Mouse (Mus musculus) CD4-positive naive resting alpha-beta T cell, adult 57 days (primary cell): ENCODE data around the gene Mrgpra2b. TPM values are rescaled to one million over a fixed set of nuclear protein-coding genes. Genes with fewer than 3 reads are reported as not detected.

Experiments
- total RNA-seq: library from RNA; stranded (reverse); gene quantifications from one replicate; pipeline ENCODE4 v1.2.4, GENCODE M21; 2023

The Mrgpra2b gene
- not detected for total RNA-seq

DNA sequence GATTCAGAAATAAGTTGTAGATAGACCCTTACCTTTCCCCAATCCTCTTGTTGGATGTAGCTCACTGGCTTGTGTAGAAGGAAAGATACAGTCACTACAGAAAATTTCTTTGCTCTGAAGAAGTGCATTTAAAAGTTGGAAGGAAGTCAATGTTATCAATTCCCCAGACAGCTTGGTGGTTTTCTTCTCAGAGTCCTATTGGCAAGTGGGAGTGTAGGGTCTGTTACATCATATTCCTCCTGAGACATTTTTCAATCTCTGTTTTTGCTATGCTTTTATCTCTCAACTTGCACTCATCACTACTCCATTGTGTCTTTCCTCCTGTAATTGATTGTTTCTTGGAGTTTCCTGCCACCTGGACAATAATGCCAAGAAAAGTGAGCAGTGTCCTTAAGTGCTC lies at the start of gene Mrgpra2b:
TSS of gene Mrgpra2b (minus strand) at position 101 of the 400 bp plus-strand sequence.

DNA sequence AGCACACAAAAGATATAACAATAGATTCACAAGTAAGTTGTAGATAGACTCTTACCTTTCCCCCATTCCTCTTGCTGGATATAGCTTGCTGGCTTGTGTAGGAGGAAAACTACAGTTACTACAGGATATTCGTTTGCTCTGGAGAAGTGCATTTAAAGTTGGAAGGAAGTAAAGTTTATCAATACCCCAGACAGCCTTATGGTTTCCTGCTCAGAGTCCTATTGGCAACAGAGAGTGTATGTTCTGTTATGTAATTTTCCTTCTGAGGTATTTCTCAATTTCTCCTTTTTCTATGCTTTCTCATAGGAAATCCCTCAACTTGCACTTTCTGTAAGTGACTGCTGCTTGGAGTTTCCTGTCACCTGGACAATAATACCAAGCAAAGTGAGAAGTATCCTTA lies 76.6 kb downstream of the Mrgpra2b start, which contains the start of gene Mrgpra2a:
TSS of gene Mrgpra2a (minus strand) at position 125 of the 400 bp plus-strand sequence.

Other genes with a start within 250 kb of the Mrgpra2b start
- not detected for gene Mrgpra1, start 174.6 kb downstream of the Mrgpra2b start, total RNA-seq
- gene Mrgpra2a, start 76.7 kb downstream of the Mrgpra2b start, total RNA-seq: not detected
- not detected for gene Mrgpra3, start 72.5 kb upstream of the Mrgpra2b start, total RNA-seq